Mouse (Mus musculus): Measurements from ENCODE around the gene Aif1l. TPM values are rescaled to one million over a fixed set of nuclear protein-coding genes. Genes with fewer than 3 reads are reported as not detected.

The Aif1l gene
- polyA plus RNA-seq (2012; rRNA removed) = 43.7 and 48.6 TPM in 2 replicates

GRCm38 (mm10) chr2:31950058-31950871, at the start of gene Aif1l:
Aif1l (plus strand) TSS chr2:31950139.

GRCm38 (mm10) chr2:31974141-31974808, 24.3 kb downstream of the Aif1l start, which contains the start of gene Nup214:
Nup214 (plus strand) TSS chr2:31974436.

Other genes with a start within 250 kb of the Aif1l start
- 0.02 TPM in 2 replicates for gene Qrfp, start 139.6 kb upstream of the Aif1l start, polyA plus RNA-seq (2012; rRNA removed)
- gene Fibcd1, start 104.1 kb upstream of the Aif1l start, polyA plus RNA-seq (2012; rRNA removed) = 0.92 and 1.1 TPM in 2 replicates
- 6.9 and 11.1 TPM in 2 replicates for gene Lamc3, start 62.8 kb upstream of the Aif1l start, polyA plus RNA-seq (2012; rRNA removed)
- 32.7 and 43.2 TPM in 2 replicates for gene Nup214, start 24.3 kb downstream of the Aif1l start, polyA plus RNA-seq (2012; rRNA removed)
- 3.1 and 3.8 TPM in 2 replicates for gene Fam78a, start 134.7 kb downstream of the Aif1l start, polyA plus RNA-seq (2012; rRNA removed)
- 5.3 and 6.5 TPM in 2 replicates for gene Plpp7, start 145.4 kb downstream of the Aif1l start, polyA plus RNA-seq (2012; rRNA removed)
- 70.6 and 78.4 TPM in 2 replicates for gene Prrc2b, start 200.9 kb downstream of the Aif1l start, polyA plus RNA-seq (2012; rRNA removed)